Mouse (Mus musculus) embryonic fibroblast, embryonic 13.5 days (primary cell): ENCODE results near the gene Polr2b.

Source experiments
- CTCF ChIP-seq: IDR thresholded peaks from 2 replicates; pipeline ENCODE4 v1.5.1; 2011; ENCODE audit warnings: mild to moderate bottlenecking, control low read depth, low read length, moderate library complexity, borderline replicate concordance; ENCODE audit not compliant: insufficient read depth
- POLR2A ChIP-seq: IDR thresholded peaks from 2 replicates; pipeline ENCODE4 v1.6.1; 2011; ENCODE audit warnings: low read depth, mild to moderate bottlenecking, control low read depth, low read length, moderate library complexity

GRCm38 (mm10) chr5:77393094-77393619 lies 83.2 kb downstream of the Polr2b start:
- no peak for TF ChIP-seq CTCF
- TF ChIP-seq POLR2A: no peak
